Mouse (Mus musculus): ENCODE data around the gene Sema3a. TPM values are rescaled to one million over a fixed set of nuclear protein-coding genes. Genes with fewer than 3 reads are reported as not detected.
"Not testable (repeated sequence)": the region's sequence is repeated elsewhere in the genome, so short reads cannot be mapped to it uniquely, and the experiment has no call there.

The Sema3a gene
- polyA plus RNA-seq, 1 experiment = not detected

GRCm38 (mm10) chr5:13525597-13525996, 400.4 kb downstream of the Sema3a start:
- Histone ChIP-seq H3K4me1 (ENCODE audit: control insufficient read depth, insufficient read depth, insufficient read length, low read length) (no peaks in the 10 kb centered on the region), H3K4me3 (ENCODE audit: insufficient read depth, low read depth, low read length) (no peak overlapping the region), H3K27ac (replicated peaks; ENCODE audit: low read depth, low read length) (no peak overlapping the region)

DNA sequence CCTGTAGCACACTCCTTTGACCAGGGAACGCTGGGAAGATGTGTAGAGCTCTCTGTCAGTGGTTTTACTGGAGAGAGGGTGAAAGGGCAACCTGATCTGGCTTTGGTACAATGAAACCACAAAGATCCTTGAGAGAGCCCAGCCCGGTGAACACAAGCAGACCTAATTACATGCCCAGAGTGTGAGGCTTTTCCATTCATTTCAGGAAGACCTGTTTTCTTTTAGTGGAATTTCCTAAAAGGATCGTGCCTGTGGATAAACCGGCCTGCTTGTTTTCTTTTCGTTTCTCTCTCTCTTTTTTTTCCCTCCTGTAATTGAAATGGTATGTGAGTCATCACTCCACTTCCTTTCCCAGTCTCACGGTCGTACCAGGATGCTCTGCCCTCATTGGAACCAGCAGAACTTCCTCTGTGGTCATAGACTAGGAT, 401.8 kb downstream of the Sema3a start:
- H3K4me1 ChIP-seq (ENCODE audit: control insufficient read depth, insufficient read depth, insufficient read length, low read length) = no peaks in the 10 kb centered on the region
- no peak overlapping the region for H3K27ac ChIP-seq (replicated peaks; ENCODE audit: low read depth, low read length)
- H3K4me3 ChIP-seq (ENCODE audit: insufficient read depth, low read depth, low read length) = no peak overlapping the region

GRCm38 (mm10) chr5:13529226-13529625, 404.0 kb downstream of the Sema3a start:
- Histone ChIP-seq H3K27ac (replicated peaks; ENCODE audit: low read depth, low read length) (no peak overlapping the region), H3K4me1 (ENCODE audit: control insufficient read depth, insufficient read depth, insufficient read length, low read length) (no peaks in the 10 kb centered on the region)

DNA sequence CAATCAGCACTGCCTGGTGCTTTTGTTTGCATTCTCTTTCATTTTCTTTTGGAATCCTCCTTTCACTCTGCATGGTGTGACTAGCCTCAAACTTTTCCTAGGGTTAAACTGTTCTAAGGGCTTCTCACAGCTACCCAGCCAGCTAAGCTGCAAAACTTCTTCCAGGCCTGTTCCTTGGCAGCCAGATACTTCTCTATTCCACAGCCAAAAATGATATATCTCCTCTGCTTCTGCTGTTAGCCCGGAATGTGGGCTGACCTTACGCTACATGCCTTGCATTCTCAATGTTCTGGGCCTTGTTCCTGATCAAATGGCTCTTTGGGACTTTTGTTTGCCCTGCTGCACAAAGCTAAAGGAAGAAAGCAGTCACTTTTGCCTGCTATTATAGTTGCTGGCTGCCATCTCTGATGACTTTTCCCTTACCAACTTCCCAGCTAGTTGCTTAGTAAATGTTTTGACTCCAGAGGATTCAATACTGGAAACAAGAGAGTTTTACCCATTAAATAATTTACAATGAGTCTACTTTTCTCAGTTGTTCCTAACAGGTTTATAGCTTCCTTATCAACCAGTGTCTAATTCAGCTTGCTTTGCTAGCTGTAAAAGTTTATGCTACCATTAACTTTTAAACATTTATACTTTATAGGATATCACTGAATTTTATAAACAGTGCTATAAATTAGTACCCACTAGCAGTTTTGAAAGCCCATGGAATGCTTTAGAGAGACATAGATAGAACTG, 422.4 kb downstream of the Sema3a start:
- Histone ChIP-seq H3K4me1 (ENCODE audit: control insufficient read depth, insufficient read depth, insufficient read length, low read length) (no peaks in the 10 kb centered on the region; the same call in 1 of the 2 replicates), H3K27ac (replicated peaks; ENCODE audit: low read depth, low read length) (no peak overlapping the region), H3K4me3 (ENCODE audit: insufficient read depth, low read depth, low read length) (no peak overlapping the region)

More at GRCm38 (mm10) chr5:13529226-13529625, 404.0 kb downstream of the Sema3a start:
- no peak overlapping the region for H3K4me3 ChIP-seq (ENCODE audit: insufficient read depth, low read depth, low read length)

DNA sequence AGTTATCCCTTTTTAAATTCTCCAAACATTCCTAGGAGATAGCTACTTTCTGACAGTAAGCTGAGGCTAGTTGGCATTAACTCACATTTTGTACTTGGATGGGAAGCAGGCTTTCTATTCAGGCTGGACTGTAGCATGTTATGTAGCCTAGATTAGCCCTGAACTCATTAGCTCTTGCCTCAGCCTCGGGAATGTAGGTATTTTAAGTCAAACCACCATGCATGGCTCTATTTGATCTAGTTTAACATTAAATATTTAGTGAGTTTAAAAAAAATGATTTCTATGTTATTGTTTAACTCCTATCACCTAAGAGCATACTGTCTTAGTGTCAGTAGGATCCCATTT, 423.0 kb downstream of the Sema3a start:
- H3K4me1 ChIP-seq (ENCODE audit: control insufficient read depth, insufficient read depth, insufficient read length, low read length) = no peaks in the 10 kb centered on the region; the same call in 1 of the 2 replicates
- H3K4me3 ChIP-seq (ENCODE audit: insufficient read depth, low read depth, low read length) = no peak overlapping the region
- H3K27ac ChIP-seq (replicated peaks; ENCODE audit: low read depth, low read length) = no peak overlapping the region

- Histone ChIP-seq H3K27ac (replicated peaks; ENCODE audit: low read depth, low read length) (no peak overlapping the region), H3K4me3 (ENCODE audit: insufficient read depth, low read depth, low read length) (no peak overlapping the region)
Observed at GRCm38 (mm10) chr5:13549080-13549479, 423.9 kb downstream of the Sema3a start.

DNA sequence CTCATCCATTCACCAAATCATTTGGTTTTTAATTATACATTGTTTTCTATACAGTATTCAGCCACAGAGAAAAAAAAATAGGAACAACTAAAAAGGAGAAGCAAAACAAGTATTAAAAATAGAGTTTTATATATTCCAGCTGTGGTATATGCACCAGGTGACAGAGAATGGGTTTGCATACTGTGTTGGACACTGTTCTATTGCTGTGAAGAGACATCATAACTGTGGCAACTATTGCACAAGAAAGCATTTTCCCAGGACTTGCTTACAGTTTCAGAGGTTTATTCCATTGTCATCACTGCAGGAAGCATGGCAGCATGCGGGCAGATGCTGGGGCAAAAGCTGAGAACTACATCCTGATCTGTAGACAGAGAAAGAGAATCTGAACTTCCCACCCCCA, 425.7 kb downstream of the Sema3a start:
- no peaks in the 10 kb centered on the region; the same call in 1 of the 2 replicates for H3K4me1 ChIP-seq (ENCODE audit: control insufficient read depth, insufficient read depth, insufficient read length, low read length)
- no peak overlapping the region for H3K4me3 ChIP-seq (ENCODE audit: insufficient read depth, low read depth, low read length)
- H3K27ac ChIP-seq (replicated peaks; ENCODE audit: low read depth, low read length) = no peak overlapping the region

More at GRCm38 (mm10) chr5:13549080-13549479, 423.9 kb downstream of the Sema3a start:
- H3K4me1 ChIP-seq (ENCODE audit: control insufficient read depth, insufficient read depth, insufficient read length, low read length) = no peaks in the 10 kb centered on the region; the same call in 1 of the 2 replicates

DNA sequence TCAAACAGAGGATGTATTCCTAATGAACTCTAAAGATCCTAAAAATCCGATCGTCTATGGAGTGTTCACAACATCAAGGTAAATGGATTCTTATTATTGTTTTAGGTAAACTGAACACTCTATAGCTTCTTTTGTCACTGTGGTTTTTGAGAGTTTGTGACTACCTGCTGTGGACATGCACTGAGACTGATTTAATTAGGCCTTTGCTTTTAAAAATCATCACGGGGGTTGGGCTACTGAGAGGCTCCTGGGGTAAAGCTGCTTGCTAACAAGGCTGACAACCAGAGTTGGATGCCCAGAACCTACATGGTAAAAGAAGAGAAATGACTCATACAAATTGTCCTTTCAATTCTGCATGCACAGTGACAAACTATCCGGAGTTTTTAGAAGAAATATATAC, 432.0 kb downstream of the Sema3a start:
- Histone ChIP-seq H3K27ac (replicated peaks; ENCODE audit: low read depth, low read length) (no peak overlapping the region), H3K4me1 (ENCODE audit: control insufficient read depth, insufficient read depth, insufficient read length, low read length) (no peaks in the 10 kb centered on the region), H3K4me3 (ENCODE audit: insufficient read depth, low read depth, low read length) (no peak overlapping the region)

GRCm38 (mm10) chr5:13573867-13574266, 448.7 kb downstream of the Sema3a start:
- H3K27ac ChIP-seq (replicated peaks; ENCODE audit: low read depth, low read length) = no peak overlapping the region
- H3K4me1 ChIP-seq (ENCODE audit: control insufficient read depth, insufficient read depth, insufficient read length, low read length) = no peaks in the 10 kb centered on the region
- no peak overlapping the region for H3K4me3 ChIP-seq (ENCODE audit: insufficient read depth, low read depth, low read length)

DNA sequence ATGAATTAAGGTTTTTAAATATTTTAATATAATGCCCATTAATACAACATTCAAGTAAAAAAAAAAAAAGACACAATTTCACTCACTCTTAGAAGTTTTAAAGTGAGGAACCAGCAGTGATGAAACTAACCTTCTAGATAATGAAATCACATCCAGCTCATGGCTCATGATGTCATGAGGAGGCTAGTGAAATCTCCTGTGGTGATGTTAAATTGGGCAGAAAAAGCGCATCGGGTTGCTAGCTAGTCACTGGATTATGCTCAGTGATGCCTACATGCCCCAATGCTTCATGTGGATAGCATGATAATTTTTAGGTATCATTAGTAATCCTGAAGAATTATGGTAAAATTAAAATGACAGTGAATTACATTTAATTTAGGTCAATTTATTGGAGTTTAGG, 453.9 kb downstream of the Sema3a start:
- Histone ChIP-seq H3K27ac (replicated peaks; ENCODE audit: low read depth, low read length) (no peak overlapping the region), H3K4me3 (ENCODE audit: insufficient read depth, low read depth, low read length) (no peak overlapping the region), H3K4me1 (ENCODE audit: control insufficient read depth, insufficient read depth, insufficient read length, low read length) (no peaks in the 10 kb centered on the region)

GRCm38 (mm10) chr5:13585559-13586207, 460.5 kb downstream of the Sema3a start:
- no peaks in the 10 kb centered on the region for H3K4me1 ChIP-seq (ENCODE audit: control insufficient read depth, insufficient read depth, insufficient read length, low read length)
- H3K27ac ChIP-seq (replicated peaks; ENCODE audit: low read depth, low read length) = no peak overlapping the region
- no peak overlapping the region for H3K4me3 ChIP-seq (ENCODE audit: insufficient read depth, low read depth, low read length)

GRCm38 (mm10) chr5:13594422-13594821, 469.2 kb downstream of the Sema3a start:
- no peak overlapping the region for H3K27ac ChIP-seq (replicated peaks; ENCODE audit: low read depth, low read length)
- no peak overlapping the region for H3K4me3 ChIP-seq (ENCODE audit: insufficient read depth, low read depth, low read length)
- H3K4me1 ChIP-seq (ENCODE audit: control insufficient read depth, insufficient read depth, insufficient read length, low read length) = no peaks in the 10 kb centered on the region

DNA sequence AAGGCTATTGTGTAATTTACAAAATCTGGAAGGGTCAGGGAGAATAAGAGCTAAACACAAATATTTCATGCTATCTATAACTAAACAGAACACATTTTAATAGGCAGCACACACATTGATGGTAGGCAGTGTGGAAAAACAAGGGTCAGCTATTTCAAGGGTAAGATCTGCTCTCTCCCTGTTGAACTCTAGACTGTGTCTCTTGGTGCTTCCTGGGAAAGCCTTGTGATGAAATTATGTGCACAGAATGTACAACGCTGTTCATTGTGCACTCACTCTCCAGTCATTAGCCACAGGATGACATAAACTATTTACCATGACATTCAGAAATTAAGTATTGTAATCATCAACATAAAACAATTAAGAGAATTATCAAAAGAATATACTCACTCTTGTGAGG, 486.4 kb downstream of the Sema3a start:
- H3K27ac ChIP-seq (replicated peaks; ENCODE audit: low read depth, low read length) = no peak overlapping the region
- H3K4me3 ChIP-seq (ENCODE audit: insufficient read depth, low read depth, low read length) = no peak overlapping the region
- no peaks in the 10 kb centered on the region for H3K4me1 ChIP-seq (ENCODE audit: control insufficient read depth, insufficient read depth, insufficient read length, low read length)

DNA sequence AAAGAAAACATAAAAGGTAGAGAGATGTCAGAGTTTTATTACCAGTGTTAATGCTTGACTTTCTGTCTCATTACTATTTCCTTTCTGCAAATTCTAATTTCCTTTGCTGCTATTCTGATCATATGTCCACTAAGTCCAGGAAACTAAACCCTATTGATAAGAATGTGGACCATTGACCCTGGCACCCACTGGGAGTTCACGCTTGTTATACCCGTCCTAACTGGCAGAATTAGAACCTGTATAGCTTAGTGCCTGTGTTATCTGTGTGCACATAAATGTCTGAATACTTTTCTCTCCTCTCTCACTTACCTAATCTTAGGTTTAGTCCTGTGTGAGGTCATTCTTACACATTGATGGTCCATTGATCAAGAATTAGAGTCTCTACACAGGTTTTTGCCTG, 486.9 kb downstream of the Sema3a start:
- Histone ChIP-seq H3K4me1 (ENCODE audit: control insufficient read depth, insufficient read depth, insufficient read length, low read length) (no peaks in the 10 kb centered on the region), H3K27ac (replicated peaks; ENCODE audit: low read depth, low read length) (no peak overlapping the region)

GRCm38 (mm10) chr5:13614575-13614974, 489.4 kb downstream of the Sema3a start:
- not testable (repeated sequence) for H3K4me3 ChIP-seq (ENCODE audit: insufficient read depth, low read depth, low read length); H3K4me1 ChIP-seq (ENCODE audit: control insufficient read depth, insufficient read depth, insufficient read length, low read length); H3K27ac ChIP-seq (replicated peaks; ENCODE audit: low read depth, low read length)

More for the DNA sequence above, 486.9 kb downstream of the Sema3a start:
- no peak overlapping the region for H3K4me3 ChIP-seq (ENCODE audit: insufficient read depth, low read depth, low read length)

- H3K4me3 ChIP-seq (ENCODE audit: insufficient read depth, low read depth, low read length) = no peak overlapping the region
- no peak overlapping the region for H3K27ac ChIP-seq (replicated peaks; ENCODE audit: low read depth, low read length)
- no peaks in the 10 kb centered on the region for H3K4me1 ChIP-seq (ENCODE audit: control insufficient read depth, insufficient read depth, insufficient read length, low read length)
Observed at GRCm38 (mm10) chr5:13615907-13616306, 490.7 kb downstream of the Sema3a start.
